Mouse (Mus musculus): ENCODE measurements around the gene Gm21094. TPM values are rescaled to one million over a fixed set of nuclear protein-coding genes. Genes with fewer than 3 reads are reported as not detected.

Gene Gm21094
- not detected for total RNA-seq (2023)

GRCm38 (mm10) chrY:32620343-32620742 lies at the start of gene Gm21094:
Gm21094 (minus strand) TSS chrY:32620443.

Data from T-cell, adult 66 days (primary cell).